Mouse (Mus musculus): Measurements from ENCODE around the gene Ak1. TPM values are rescaled to one million over a fixed set of nuclear protein-coding genes. Genes with fewer than 3 reads are reported as not detected.

The Ak1 gene
- total and polyA plus RNA-seq, 2 experiments from 2014 or later = 572 to 721 TPM

GRCm38 (mm10) chr2:32653764-32654163 lies 32.2 kb downstream of the Ak1 start:
- H3K9me3 ChIP-seq (replicated peaks; ENCODE audit: control insufficient read depth, low read length) = no peaks in the 10 kb centered on the region
- peaks cover 25% of the 10 kb centered on the region; the same call in 1 of the 2 replicates for H3K36me3 ChIP-seq (replicated peaks; ENCODE audit: control insufficient read depth, insufficient read depth, low read length)
- DNase-seq (ENCODE audit: low spot score) = no peak
- H3K27ac ChIP-seq (ENCODE audit: low read depth) = peak overlapping the region; percentile 87
- peak overlapping the region; percentile 35 for H3K4me2 ChIP-seq (ENCODE audit: low read depth, low read length)
- no peaks in the 10 kb centered on the region for H3K27me3 ChIP-seq (ENCODE audit: control insufficient read depth, insufficient read depth, low read length)
- TF ChIP-seq EP300 (IDR thresholded peaks at IDR 0.05; ENCODE audit: low read depth) = no peak
- no peak for TF ChIP-seq CTCF (IDR thresholded peaks at IDR 0.05; ENCODE audit: low read depth)
- 16% methylated on average over 7 of the region's 7 CpGs for WGBS
- peak overlapping the region; percentile 3; the same call in 1 of the 2 replicates for H3K4me3 ChIP-seq (ENCODE audit: low read depth, low read length)
- peaks cover 23% of the 10 kb centered on the region for H3K4me1 ChIP-seq (ENCODE audit: control insufficient read depth, insufficient read depth)
- no peak for ATAC-seq (ENCODE audit: insufficient read depth, low read depth)
- no peak overlapping the region for H3K9ac ChIP-seq (replicated peaks; ENCODE audit: low read depth, low read length)

GRCm38 (mm10) chr2:32654743-32655393 lies 33.3 kb downstream of the Ak1 start:
- H3K27ac ChIP-seq (ENCODE audit: low read depth) = peak overlapping the region; percentile 87
- H3K27me3 ChIP-seq (ENCODE audit: control insufficient read depth, insufficient read depth, low read length) = no peaks in the 10 kb centered on the region
- no peak overlapping the region for H3K9ac ChIP-seq (replicated peaks; ENCODE audit: low read depth, low read length)
- no peaks in the 10 kb centered on the region for H3K9me3 ChIP-seq (replicated peaks; ENCODE audit: control insufficient read depth, low read length)
- peaks cover 23% of the 10 kb centered on the region for H3K4me1 ChIP-seq (ENCODE audit: control insufficient read depth, insufficient read depth)
- TF ChIP-seq EP300 (IDR thresholded peaks at IDR 0.05; ENCODE audit: low read depth) (no peak), CTCF (IDR thresholded peaks at IDR 0.05; ENCODE audit: low read depth) (no peak)
- peak overlapping the region; percentile 35; the same call in 1 of the 2 replicates for H3K4me2 ChIP-seq (ENCODE audit: low read depth, low read length)
- H3K36me3 ChIP-seq (replicated peaks; ENCODE audit: control insufficient read depth, insufficient read depth, low read length) = peaks cover 28% of the 10 kb centered on the region; the same call in 1 of the 2 replicates
- 59% methylated on average over 14 of the region's 14 CpGs for WGBS
- DNase-seq (ENCODE audit: low spot score) = no peak
- peak; percentile 16; the same call in 1 of the 2 replicates for ATAC-seq (ENCODE audit: insufficient read depth, low read depth)
- H3K4me3 ChIP-seq (ENCODE audit: low read depth, low read length) = 0 out of 2 replicates have a peak overlapping the region, but pooled peaks have one; percentile 9

GRCm38 (mm10) chr2:32655394-32655744 lies 33.8 kb downstream of the Ak1 start:
- H3K4me2 ChIP-seq (ENCODE audit: low read depth, low read length) = no peak overlapping the region
- H3K9me3 ChIP-seq (replicated peaks; ENCODE audit: control insufficient read depth, low read length) = no peaks in the 10 kb centered on the region
- 50% methylated on average over 3 of the region's 3 CpGs for WGBS

GRCm38 (mm10) chr2:32655826-32656225 lies 34.3 kb downstream of the Ak1 start:
- Histone ChIP-seq H3K4me3 (ENCODE audit: low read depth, low read length) (no peak overlapping the region), H3K4me2 (ENCODE audit: low read depth, low read length) (no peak overlapping the region), H3K9me3 (replicated peaks; ENCODE audit: control insufficient read depth, low read length) (no peaks in the 10 kb centered on the region), H3K27me3 (ENCODE audit: control insufficient read depth, insufficient read depth, low read length) (no peaks in the 10 kb centered on the region), H3K27ac (ENCODE audit: low read depth) (peak overlapping the region; percentile 87), H3K36me3 (replicated peaks; ENCODE audit: control insufficient read depth, insufficient read depth, low read length) (peaks cover 28% of the 10 kb centered on the region; the same call in 1 of the 2 replicates), H3K4me1 (ENCODE audit: control insufficient read depth, insufficient read depth) (peaks cover 24% of the 10 kb centered on the region), H3K9ac (replicated peaks; ENCODE audit: low read depth, low read length) (no peak overlapping the region)
- 47% methylated on average over 12 of the region's 12 CpGs for WGBS
- peak; percentile 78 for TF ChIP-seq EP300 (IDR thresholded peaks at IDR 0.05; ENCODE audit: low read depth)
- TF ChIP-seq CTCF (IDR thresholded peaks at IDR 0.05; ENCODE audit: low read depth) = no peak
- peak; percentile 61 for DNase-seq (ENCODE audit: low spot score)
- ATAC-seq (ENCODE audit: insufficient read depth, low read depth) = peak; percentile 84

More at GRCm38 (mm10) chr2:32655394-32655744, 33.8 kb downstream of the Ak1 start:
- no peak for DNase-seq (ENCODE audit: low spot score)
- Histone ChIP-seq H3K27ac (ENCODE audit: low read depth) (peak overlapping the region; percentile 87), H3K36me3 (replicated peaks; ENCODE audit: control insufficient read depth, insufficient read depth, low read length) (peaks cover 32% of the 10 kb centered on the region; the same call in 1 of the 2 replicates), H3K27me3 (ENCODE audit: control insufficient read depth, insufficient read depth, low read length) (no peaks in the 10 kb centered on the region), H3K4me3 (ENCODE audit: low read depth, low read length) (no peak overlapping the region), H3K4me1 (ENCODE audit: control insufficient read depth, insufficient read depth) (peaks cover 23% of the 10 kb centered on the region), H3K9ac (replicated peaks; ENCODE audit: low read depth, low read length) (no peak overlapping the region)
- ATAC-seq (ENCODE audit: insufficient read depth, low read depth) = no peak
- TF ChIP-seq EP300 (IDR thresholded peaks at IDR 0.05; ENCODE audit: low read depth) (no peak), CTCF (IDR thresholded peaks at IDR 0.05; ENCODE audit: low read depth) (no peak)

GRCm38 (mm10) chr2:32658873-32659272 lies 37.3 kb downstream of the Ak1 start:
- no peak overlapping the region for H3K4me3 ChIP-seq (ENCODE audit: low read depth, low read length)
- no peak overlapping the region for H3K4me2 ChIP-seq (ENCODE audit: low read depth, low read length)
- H3K9me3 ChIP-seq (replicated peaks; ENCODE audit: control insufficient read depth, low read length) = no peaks in the 10 kb centered on the region
- WGBS = 72% methylated on average over 2 of the region's 2 CpGs
- H3K9ac ChIP-seq (replicated peaks; ENCODE audit: low read depth, low read length) = no peak overlapping the region
- no peak for ATAC-seq (ENCODE audit: insufficient read depth, low read depth)
- H3K4me1 ChIP-seq (ENCODE audit: control insufficient read depth, insufficient read depth) = peaks cover 34% of the 10 kb centered on the region
- H3K27me3 ChIP-seq (ENCODE audit: control insufficient read depth, insufficient read depth, low read length) = no peaks in the 10 kb centered on the region
- TF ChIP-seq CTCF (IDR thresholded peaks at IDR 0.05; ENCODE audit: low read depth) (no peak), EP300 (IDR thresholded peaks at IDR 0.05; ENCODE audit: low read depth) (no peak)
- DNase-seq (ENCODE audit: low spot score) = no peak
- H3K36me3 ChIP-seq (replicated peaks; ENCODE audit: control insufficient read depth, insufficient read depth, low read length) = peaks cover 19% of the 10 kb centered on the region; the same call in 1 of the 2 replicates
- no peak overlapping the region for H3K27ac ChIP-seq (ENCODE audit: low read depth)

Measured in heart, postnatal 0 days (tissue).